Mouse (Mus musculus): ENCODE measurements around the gene Crtap. TPM values are rescaled to one million over a fixed set of nuclear protein-coding genes. Genes with fewer than 3 reads are reported as not detected.
A peak's percentile ranks its signal among the peaks of the same experiment; 100 is the strongest.

The Crtap gene
- 99.2 and 103 TPM in 2 replicates for total RNA-seq (2021)
- long read RNA-seq, transcript Crtap-201 (7 exons, 1,674 nt), result major isoform, 137 of 148 reads
- long read RNA-seq, partial matches to known transcripts, result 9 of 148 reads
- long read RNA-seq, other reads (novel, unspliced or antisense), result 2 of 148 reads

GRCm38 (mm10) chr9:114389905-114390748 is at the start of gene Crtap:
Gene Crtap, minus strand, starts transcription at chr9:114390675.
- peak; percentile 79 for DNase-seq

GRCm38 (mm10) chr9:114435668-114436067 is 45.2 kb upstream of the Crtap start:
- no peak for DNase-seq

- DNase-seq, result no peak
Observed at GRCm38 (mm10) chr9:114428103-114428834, 37.8 kb upstream of the Crtap start.

- DNase-seq, result no peak
Observed at GRCm38 (mm10) chr9:114427425-114427824, 37.0 kb upstream of the Crtap start.

DNA sequence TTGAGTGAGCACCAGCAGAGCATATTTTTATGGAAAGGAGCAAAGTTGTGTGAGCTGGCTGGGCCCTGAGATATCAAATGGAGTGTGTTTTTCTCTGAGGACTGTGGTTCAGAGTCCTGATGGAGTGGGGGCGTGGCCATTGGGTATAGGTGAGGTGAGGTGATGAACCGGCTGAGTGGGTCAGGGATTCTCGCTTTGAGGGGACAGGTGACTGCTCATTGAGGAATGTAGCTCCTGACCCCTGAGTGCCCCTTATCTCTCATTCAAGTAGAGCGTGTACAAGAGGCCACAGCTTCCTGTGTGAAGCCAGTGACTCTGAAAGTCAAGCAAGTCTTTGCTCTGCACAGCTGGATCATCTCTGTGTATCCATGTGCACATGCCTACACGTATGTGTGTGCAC is 35.7 kb upstream of the Crtap start:
- no peak for DNase-seq

GRCm38 (mm10) chr9:114425576-114425975 is 35.1 kb upstream of the Crtap start:
- DNase-seq, result no peak

- DNase-seq, result no peak
Observed at GRCm38 (mm10) chr9:114421797-114422196, 31.3 kb upstream of the Crtap start.

DNA sequence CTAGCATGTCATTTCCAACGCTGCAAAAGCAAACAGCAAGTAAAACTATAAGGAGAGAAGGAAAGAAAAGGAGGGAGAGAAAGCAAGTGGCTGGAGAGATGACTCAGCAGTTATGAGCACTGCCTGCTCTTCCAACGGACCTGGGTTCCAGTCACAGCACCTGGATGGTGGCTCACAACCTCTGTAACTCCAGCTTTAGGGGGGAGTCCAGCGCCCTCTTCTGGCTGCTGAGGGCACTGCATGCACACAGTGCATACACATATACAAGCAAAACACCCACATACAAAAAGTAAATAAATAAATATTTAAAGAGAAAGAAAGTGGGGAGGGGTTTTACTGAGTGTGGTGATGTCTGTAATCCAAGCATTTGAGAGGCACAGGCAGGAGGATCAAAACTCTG is 30.6 kb upstream of the Crtap start:
- DNase-seq, result no peak

GRCm38 (mm10) chr9:114420443-114420842 is 30.0 kb upstream of the Crtap start:
- DNase-seq, result no peak

DNA sequence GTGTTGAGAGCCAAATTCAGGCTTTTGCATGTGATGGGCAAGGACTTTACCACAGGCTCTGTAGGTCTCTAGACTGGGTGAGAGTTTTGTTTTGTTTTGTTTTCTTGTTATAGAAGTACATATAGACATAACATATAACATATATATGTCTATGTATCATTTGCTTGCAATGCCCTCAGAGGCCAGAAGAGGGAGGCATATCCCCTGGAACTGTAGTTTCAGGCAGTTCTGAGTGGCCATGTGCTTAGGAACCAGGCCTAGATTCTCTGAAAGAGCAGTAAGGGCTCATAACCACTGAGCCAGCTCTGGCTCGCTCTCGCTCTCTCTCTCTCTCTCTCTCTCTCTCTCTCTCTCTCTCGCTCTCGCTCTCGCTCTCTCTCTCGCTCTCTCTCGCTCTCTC is 27.7 kb upstream of the Crtap start:
- DNase-seq, result peak; percentile 38

- no peak for DNase-seq
Observed at GRCm38 (mm10) chr9:114416646-114417517, 26.4 kb upstream of the Crtap start.

GRCm38 (mm10) chr9:114415701-114416100 is 25.2 kb upstream of the Crtap start:
- DNase-seq, result peak; percentile 33

- DNase-seq, result no peak
Observed at GRCm38 (mm10) chr9:114413866-114414265, 23.4 kb upstream of the Crtap start.

DNA sequence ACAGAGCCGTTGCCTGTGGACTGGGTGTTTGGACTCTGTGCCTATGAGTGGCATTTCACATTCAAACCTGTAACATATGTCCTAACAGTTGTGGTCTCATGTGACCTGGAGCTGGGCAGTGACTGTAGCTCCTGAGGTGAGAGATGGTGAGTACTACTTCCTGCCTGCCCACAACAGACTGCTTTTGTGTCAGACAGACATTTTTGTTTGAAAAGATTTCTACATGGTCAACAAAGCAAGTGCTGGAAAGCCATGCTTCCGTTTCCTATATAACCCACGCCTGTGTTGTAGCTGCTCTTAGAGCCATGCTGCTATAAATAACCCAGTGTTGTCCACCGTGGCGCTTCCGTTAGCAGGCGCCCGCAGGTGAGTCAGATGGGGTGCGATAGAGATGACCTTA is 21.9 kb upstream of the Crtap start:
- DNase-seq, result no peak

DNA sequence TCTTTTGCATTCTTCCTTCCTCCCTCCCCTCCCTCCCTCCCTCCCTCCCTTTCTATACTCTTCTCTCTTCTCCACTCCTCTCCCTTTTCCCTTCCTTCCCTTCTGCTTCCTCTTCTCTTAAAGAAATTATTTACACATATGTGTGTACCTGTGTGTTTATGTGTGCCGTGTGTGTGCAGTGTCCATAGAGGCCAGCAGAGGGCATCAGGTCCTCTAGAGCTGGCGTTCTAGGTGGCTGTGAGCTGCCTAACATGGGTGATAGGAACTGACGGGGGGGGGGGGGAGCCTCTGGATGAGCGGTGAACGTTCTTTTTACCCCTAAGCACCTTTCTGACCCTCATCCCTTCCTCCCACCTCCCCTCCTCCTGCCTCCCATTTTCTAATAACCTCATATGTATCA is 20.8 kb upstream of the Crtap start:
- no peak for DNase-seq

- no peak for DNase-seq
Observed at GRCm38 (mm10) chr9:114410313-114410862, 19.9 kb upstream of the Crtap start.

DNA sequence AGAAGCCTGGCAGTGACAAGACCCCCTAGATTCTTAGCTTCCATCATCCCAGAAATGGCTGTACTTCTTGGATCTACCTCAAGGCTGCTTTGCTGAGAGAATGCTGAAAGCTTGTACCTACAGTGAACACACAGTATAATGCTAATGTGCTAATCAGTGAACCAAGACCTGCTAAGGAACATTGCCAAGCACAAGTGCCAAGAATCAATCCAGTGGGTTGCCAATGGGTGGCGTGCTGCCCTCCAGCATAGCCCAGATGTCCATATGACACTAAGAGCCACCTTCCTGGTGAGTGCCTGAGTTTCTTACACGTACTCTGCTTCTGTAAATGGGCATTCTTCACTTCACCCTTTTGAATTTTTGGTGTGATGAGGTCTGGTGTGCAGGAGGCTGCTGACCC is 17.2 kb upstream of the Crtap start:
- no peak for DNase-seq

GRCm38 (mm10) chr9:114401685-114402080 is 11.2 kb upstream of the Crtap start:
- no peak for DNase-seq

DNA sequence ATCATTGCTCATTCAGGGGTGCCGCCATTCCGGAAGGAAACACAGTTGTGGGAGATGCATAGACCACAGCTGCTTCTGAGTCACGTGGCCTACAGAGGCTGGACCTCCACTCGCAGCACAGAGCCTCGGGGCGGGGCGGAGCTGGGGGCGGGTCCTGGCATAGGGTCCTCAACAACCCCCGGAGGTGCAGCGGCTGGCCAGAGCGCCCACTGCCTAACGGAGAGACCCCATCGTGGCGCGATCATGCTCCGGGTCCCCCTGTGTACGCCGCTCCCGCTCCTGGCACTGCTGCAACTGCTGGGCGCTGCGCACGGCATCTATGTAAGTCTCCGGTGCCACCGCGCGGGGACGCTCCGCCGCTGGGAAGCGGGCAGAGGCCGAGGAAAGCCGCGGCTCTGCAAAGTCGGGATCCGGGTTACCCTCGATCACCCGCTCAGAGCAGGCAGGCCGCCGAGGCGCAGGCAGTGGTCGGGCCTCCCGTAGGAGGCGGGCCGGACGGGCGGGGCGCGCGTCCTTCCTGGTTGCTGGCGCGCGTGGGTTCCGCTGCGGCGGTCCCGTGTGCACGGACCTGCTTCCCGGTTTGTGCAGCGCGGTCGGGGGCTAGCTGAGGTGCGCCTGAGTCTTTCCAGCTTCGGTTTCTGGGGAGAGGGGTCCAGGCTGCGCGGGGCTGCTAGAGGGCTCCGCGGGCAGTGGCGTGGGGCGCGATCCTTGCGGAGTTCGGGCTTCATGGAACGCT is 10.6 kb upstream of the Crtap start, which contains the start of the genes Glb1 and Tmppe:
Glb1 (plus strand) TSS at position 128 of the 736 bp plus-strand sequence.
Tmppe (plus strand) TSS at position 157 of the 736 bp plus-strand sequence.
- peak; percentile 83 for DNase-seq

GRCm38 (mm10) chr9:114400588-114400948 is 10.1 kb upstream of the Crtap start:
- no peak for DNase-seq

GRCm38 (mm10) chr9:114399680-114400079 is 9.2 kb upstream of the Crtap start:
- no peak for DNase-seq
